Mouse (Mus musculus): ENCODE measurements around the gene Cdca8.
"Not testable (repeated sequence)": the region's sequence is repeated elsewhere in the genome, so short reads cannot be mapped to it uniquely, and the experiment has no call there.

The Cdca8 gene

GRCm38 (mm10) chr4:124939211-124939610 is at the start of gene Cdca8:
TSS of gene Cdca8 (minus strand) at chr4:124939311.
- DNase-seq = not testable (repeated sequence)

- DNase-seq = no peak
Measured at GRCm38 (mm10) chr4:124988382-124988781, 49.3 kb upstream of the Cdca8 start.

GRCm38 (mm10) chr4:124987711-124988097 is 48.6 kb upstream of the Cdca8 start:
- DNase-seq = no peak

- DNase-seq = no peak
Measured at GRCm38 (mm10) chr4:124986739-124987710, 47.9 kb upstream of the Cdca8 start.

- peak in 1 of 2 experiments; percentile 6 for DNase-seq
Measured at GRCm38 (mm10) chr4:124985671-124986602, 46.8 kb upstream of the Cdca8 start, which contains the start of gene Rspo1. TSS of gene Rspo1 (plus strand) at chr4:124986430.

- no peak for DNase-seq
Measured at GRCm38 (mm10) chr4:124984871-124985670, 46.0 kb upstream of the Cdca8 start.

- DNase-seq = peak in 1 of 2 experiments; percentile 43
Measured at GRCm38 (mm10) chr4:124983893-124984526, 44.9 kb upstream of the Cdca8 start.

GRCm38 (mm10) chr4:124978201-124978600 is 39.1 kb upstream of the Cdca8 start:
- DNase-seq = peak; percentile 41 to 70

GRCm38 (mm10) chr4:124973296-124973695 is 34.2 kb upstream of the Cdca8 start:
- no peak for DNase-seq

- DNase-seq = no peak
Measured at GRCm38 (mm10) chr4:124972316-124972715, 33.2 kb upstream of the Cdca8 start.

GRCm38 (mm10) chr4:124971094-124971493 is 32.0 kb upstream of the Cdca8 start:
- DNase-seq = no peak

GRCm38 (mm10) chr4:124970677-124971076 is 31.6 kb upstream of the Cdca8 start:
- no peak for DNase-seq

GRCm38 (mm10) chr4:124970194-124970593 is 31.1 kb upstream of the Cdca8 start:
- DNase-seq = no peak

GRCm38 (mm10) chr4:124969219-124969848 is 30.2 kb upstream of the Cdca8 start:
- no peak for DNase-seq

GRCm38 (mm10) chr4:124968711-124969110 is 29.6 kb upstream of the Cdca8 start:
- no peak for DNase-seq

GRCm38 (mm10) chr4:124964912-124965599 is 25.9 kb upstream of the Cdca8 start:
- no peak for DNase-seq

- DNase-seq = no peak
Measured at GRCm38 (mm10) chr4:124962576-124962975, 23.5 kb upstream of the Cdca8 start.

- DNase-seq = no peak
Measured at GRCm38 (mm10) chr4:124960940-124961339, 21.8 kb upstream of the Cdca8 start.

GRCm38 (mm10) chr4:124959062-124959461 is 20.0 kb upstream of the Cdca8 start:
- DNase-seq = peak; percentile 56

- no peak for DNase-seq
Measured at GRCm38 (mm10) chr4:124957284-124957683, 18.2 kb upstream of the Cdca8 start.

GRCm38 (mm10) chr4:124953546-124953945 is 14.4 kb upstream of the Cdca8 start:
- DNase-seq = no peak
